Mouse (Mus musculus) erythroblast, adult 5-6 weeks (primary cell): ENCODE measurements around the gene Pcid2. TPM values are rescaled to one million over a fixed set of nuclear protein-coding genes. Genes with fewer than 3 reads are reported as not detected.

Source experiments
- ATAC-seq: replicated peaks from 2 replicates; pipeline ENCODE4 v1.8.0; 2016; ENCODE audit warnings: moderate number of reproducible peaks, mild to moderate bottlenecking, moderate TSS enrichment, inconsistent platforms; ENCODE audit not compliant: poor library complexity, low FRiP score, severe bottlenecking
- total RNA-seq, 2 experiments: library from RNA; stranded (forward) in 1 of 2; stranded (reverse) in 1 of 2; fragments of 150-400 nt in 1 of 2; fragments of 200-764, 138-1000 nt in 1 of 2; gene quantifications; 2 replicates each; pipeline versions ENCODE4 v1.2.3 to v1.2.4; 2015 to 2017; ENCODE audit warnings: low replicate concordance in 2 of 2

Gene Pcid2
- total RNA-seq (2015; ENCODE audit: low replicate concordance) (7.5 and 8.6 TPM in 2 replicates), total RNA-seq (2017; ENCODE audit: low replicate concordance) (7.8 and 12.1 TPM in 2 replicates)

DNA sequence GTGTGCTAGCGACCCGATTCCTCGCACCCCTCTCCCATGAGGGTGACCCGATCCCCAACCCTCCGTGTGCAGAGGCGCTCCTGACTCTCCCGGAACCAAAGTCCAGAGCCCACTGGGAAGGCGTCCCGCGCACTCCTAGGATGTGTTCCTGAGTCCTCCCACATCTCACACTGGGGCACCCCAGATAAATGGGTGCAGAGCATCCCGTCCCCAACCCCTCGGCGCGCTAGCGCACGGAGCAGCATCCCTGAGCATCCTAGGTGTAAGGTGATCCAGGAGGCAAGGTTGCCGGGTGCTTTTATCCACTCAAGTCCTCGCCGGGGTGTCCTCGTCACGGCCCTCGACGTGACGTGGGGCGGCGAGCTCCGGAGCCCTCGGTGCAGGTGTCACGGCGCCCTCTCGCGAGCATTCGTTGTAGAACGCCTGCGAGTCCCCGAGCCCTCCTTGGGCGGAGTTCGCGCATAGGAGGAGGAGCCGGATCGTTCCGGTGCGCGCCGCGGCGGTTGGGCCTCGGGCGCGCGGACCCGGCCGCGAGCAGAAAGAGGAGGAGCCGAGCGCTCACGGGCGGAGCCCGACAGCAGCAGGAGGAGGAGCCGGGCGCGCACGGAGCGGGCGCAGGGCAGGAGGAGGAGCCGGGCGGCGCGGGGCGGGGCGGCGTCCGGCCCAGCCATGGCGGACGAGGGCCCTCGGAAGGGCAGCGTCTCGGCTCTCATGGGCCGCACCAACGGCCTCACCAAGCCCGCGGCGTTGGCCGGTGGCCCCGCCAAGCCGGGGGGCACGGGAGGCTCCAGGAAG is at the start of gene Pcid2, which contains the start of gene Cul4a:
TSS of gene Pcid2 (minus strand) at position 373 of the 795 bp plus-strand sequence.
TSS of gene Cul4a (plus strand) at position 535 of the 795 bp plus-strand sequence.
- ATAC-seq: peak; percentile 77

GRCm38 (mm10) chr8:13154099-13154498 is 48.8 kb upstream of the Pcid2 start:
- no peak for ATAC-seq

DNA sequence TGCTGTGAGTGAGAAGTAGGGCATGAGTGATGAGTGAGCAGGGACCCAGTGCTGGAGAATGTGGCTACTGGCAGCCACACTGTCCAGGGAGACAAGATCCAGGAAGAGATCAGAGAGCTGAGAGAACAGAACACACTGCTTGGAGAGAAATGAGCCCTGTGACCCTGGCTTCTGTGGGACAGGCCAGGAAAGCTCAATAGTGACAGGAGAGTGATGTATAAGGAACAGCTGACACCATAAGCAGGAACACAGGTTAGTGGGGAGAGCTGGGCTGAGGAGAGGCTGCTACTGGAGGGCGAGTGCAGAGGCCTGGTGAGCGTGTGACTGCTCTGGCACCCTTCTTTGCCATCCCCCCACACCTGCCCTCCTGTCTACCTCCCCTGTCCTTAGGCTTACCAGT is 45.7 kb upstream of the Pcid2 start:
- 0 out of 2 replicates have a peak, but pooled peaks have one; percentile 3 for ATAC-seq

DNA sequence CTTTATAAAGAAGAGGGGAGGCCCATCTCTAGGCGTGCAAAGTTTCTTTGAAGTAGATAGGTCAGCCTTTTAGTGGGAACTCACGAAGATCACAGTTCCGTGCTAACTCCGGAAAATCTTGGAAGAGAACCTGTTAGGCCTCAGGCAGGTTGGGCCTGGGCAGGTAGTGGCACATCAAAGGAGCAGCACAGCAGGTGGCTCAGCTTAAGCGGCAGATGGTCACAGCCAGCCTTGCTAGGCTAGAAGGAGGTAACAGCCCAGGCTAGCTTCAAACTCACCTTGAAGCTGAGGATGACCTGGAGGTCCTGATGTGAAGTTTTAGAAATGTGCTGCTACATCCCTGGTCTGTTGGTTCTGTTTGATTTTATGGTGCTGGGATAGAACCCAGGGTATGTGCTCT is 44.6 kb upstream of the Pcid2 start:
- ATAC-seq: no peak

DNA sequence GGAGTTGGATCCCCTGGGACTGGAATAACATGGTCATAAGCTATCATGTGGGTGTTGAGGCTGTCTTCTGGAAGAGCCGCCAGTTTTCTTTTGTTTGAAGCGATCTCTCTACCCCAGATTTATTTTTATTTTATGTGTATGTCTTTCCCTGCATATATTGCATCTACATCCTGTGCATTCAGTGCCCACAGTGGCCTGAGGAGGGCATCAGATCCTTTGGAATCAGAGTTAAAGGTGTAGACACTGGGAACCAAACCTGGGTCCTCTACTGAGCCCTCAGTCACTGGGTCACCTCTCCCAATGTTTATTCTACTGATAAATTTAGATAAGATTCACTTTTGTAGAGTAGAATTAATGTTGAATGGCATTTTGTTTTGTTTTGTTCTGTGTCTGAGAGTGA is 44.0 kb upstream of the Pcid2 start:
- no peak for ATAC-seq

GRCm38 (mm10) chr8:13148476-13148875 is 43.2 kb upstream of the Pcid2 start:
- ATAC-seq: no peak

DNA sequence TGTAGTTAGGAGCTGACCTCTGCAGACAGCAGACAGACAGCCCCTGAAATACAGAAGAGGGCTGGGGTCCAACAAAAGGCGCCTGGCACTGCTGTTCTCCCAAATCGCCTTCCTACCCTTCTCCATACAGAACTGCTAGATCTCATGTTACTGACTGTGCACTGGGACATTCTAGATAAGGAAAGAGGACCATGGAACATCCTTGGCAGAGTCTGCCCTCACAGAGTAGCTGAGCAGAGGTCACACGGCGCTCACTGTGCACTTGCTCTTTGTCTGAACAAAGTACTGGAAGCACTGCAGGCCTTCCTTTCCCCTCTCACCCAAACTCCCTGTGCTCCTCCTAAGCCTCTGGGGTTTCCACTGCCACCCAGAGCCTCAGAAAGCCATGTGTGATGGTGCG is 36.4 kb upstream of the Pcid2 start:
- no peak for ATAC-seq

DNA sequence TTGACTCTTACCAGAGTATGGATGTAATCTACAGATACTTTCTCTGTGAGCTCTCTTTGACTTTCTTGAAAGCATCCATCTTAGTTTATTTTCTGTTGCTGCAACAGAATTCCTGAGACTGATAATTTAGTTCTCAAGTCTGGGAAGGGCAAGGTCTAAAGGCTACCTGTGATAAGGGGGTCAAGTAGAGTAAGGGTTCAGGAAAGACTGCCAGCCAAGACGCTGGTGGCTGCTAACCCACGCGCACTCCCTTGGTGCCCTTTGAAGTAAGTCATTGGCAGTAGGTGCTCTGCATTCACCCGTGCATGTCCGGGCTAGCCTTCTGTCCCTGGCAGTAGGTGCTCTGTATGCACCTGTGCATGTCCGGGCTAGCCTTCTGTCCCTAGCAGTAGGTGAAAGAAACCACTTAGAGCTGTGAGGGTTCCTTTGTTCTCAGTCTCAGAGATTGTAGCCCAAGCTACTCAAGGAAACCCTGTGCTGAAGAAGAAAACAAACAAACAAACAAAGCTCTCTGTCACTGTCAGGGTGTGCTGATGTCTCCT is 34.5 kb upstream of the Pcid2 start:
- no peak for ATAC-seq

GRCm38 (mm10) chr8:13132220-13132619 is 27.0 kb upstream of the Pcid2 start:
- ATAC-seq: peak; percentile 85

DNA sequence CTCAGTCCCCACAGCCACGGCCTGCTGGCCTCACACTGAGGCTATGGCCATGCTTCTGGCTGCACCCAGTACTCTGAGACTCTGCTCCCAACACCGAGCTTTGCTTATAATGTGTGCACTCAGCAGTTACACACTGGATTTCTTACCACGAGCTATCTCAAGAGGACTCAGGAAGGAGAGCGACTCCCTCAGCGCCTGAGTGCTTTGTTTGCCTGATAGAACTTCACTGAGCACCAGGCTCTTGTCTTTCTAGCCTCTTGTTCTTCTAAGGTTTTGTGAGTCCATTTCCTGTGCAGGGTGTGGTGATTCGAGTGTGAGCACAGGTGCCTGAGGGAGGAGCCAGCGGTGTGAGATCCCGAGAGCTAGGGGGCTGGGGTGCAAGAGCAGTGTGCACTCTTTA is 19.6 kb upstream of the Pcid2 start:
- no peak for ATAC-seq

DNA sequence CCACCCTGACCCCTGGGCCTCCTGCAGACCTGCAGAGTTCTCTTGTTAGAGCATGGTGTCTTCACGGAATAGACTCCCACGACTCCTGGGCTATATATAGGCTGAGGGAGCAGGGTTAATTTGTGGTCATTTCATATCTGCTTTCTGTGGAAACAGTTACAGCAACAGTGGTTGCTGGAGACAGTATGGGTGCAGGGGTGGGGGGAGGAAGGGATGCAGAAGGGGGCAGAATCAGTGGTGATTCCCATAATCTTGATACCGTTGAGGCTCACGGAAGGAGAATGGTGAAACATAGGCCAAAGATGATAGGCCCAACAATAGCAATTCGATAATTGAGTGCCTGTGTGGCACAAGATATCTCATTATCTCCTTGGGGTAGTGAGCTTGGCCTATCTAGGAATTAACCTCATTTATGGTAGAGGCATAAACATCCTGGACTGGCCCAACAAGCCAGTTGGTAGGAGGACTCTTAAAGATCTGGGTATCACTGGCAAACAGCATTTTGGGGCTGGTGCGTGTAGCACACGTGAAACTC is 17.7 kb upstream of the Pcid2 start:
- ATAC-seq: no peak

DNA sequence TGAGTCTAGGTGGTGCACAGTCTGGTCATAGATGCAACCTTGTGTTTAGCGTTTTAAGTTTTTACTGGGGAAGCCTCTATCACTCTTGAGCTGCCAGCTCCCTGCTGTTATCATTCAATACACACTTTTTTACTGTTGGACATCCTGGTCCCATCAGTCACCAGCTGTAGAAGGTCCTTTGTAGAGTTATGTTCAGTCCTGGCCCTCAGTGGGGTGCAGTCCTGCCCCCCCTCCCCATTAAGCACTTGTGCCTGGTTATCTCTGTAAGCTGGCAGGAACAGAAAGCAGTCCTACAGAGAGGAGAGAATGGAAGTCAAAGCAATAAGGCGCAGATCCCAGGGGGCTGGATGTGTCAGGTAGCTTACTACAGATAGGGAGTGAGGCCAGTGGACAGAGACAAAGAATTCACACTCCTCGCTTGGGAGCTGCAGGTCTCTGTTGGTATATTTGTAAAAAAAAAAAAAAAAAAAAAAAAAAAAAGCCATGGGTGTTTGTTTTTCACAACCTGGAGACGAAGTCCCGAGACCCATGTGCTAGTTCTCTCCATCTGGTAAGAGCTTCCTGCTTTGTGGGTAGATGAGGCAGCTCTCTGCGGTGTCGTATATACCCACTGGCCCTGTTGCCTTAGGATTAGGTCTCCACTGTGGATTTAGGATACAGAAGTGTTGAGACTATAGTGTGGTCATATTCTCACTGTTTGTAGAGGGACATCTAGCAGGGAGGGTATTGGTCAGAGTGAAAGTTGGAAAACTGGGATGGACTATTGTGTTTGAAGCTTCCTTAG is 15.8 kb upstream of the Pcid2 start:
- ATAC-seq: peak; percentile 71

GRCm38 (mm10) chr8:13118516-13118915 is 13.3 kb upstream of the Pcid2 start:
- ATAC-seq: no peak

DNA sequence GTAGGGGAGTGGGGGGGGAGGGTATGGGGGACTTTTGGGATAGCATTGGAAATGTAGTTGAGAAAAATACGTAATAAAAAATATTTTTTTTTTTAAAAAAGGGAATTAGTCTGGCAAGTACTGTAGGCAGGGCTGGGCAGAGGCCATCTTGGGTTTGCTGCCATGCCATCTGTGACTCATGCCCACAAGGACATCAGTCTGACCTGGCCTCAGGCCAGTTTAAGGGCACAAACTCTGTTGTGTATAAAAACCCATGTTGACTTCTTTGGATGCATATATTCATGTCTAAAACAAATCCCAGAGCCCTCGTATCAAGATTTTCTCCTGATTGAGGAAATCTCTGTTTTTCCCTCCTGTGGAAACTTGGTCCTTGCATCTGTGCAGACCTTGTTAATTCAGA is 11.8 kb upstream of the Pcid2 start:
- ATAC-seq: no peak

GRCm38 (mm10) chr8:13113232-13113631 is 8.0 kb upstream of the Pcid2 start:
- ATAC-seq: no peak

- ATAC-seq: no peak
These were observed 6.7 kb upstream of the Pcid2 start for GRCm38 (mm10) chr8:13111917-13112316.

DNA sequence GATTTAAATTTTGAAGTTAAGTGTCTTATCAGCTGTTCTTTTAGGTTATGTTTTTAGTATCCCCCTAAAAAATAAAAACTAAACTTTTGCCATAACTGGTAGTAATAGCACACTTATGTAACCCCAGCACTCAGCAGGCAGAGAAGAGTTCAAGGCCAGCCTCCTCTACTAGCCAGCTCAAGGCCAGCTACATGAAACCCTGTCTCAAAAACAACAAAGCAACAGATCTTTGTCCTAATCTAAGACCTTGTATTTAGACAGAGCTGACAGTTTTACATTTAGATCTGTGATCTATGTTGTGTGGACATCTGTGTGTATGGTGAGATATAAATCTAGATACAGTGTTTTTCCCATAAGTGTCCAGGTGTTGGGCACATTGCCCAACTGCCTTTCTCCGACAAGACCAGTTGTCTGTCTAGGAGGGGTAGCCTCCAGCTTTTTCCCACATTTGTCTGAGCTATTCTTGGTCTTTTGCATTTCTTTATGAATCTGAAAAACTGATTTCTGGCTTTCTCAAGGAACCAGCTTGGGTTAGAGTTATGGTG is 4.2 kb upstream of the Pcid2 start:
- ATAC-seq: no peak

GRCm38 (mm10) chr8:13108967-13109366 is 3.7 kb upstream of the Pcid2 start:
- ATAC-seq: peak; percentile 59

DNA sequence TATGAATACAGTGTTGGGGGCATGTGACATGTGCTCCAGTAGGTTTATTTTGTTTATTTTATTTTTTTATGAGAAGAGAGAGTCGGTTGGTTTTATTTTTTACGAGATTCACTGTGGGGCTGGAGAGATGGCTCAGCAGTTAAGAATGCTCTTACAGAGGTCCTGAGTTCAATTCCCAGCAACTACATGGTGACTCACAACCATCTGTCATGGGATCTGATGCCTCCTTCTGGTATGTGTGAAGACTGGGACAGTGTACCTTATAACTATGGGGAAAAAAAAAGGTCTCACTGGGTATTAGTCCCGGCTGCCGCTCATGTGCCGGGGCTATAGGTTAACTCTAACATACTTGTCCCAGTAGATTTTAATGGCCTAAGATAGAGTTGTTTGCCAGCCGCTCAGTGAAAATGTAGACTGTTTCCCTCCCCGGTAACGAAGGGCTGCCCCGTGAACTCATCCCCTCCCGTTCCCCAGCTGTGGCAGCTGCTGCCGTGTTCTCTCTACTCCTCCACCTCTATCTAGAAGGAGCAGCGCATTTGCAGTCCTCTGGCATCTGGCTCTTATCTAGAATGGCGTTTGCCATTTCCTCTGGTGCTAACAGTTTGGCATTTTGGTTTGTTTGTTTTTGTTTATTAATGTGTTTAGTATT is 2.9 kb upstream of the Pcid2 start:
- ATAC-seq: peak; percentile 62
